Mouse (Mus musculus) heart, adult 2 months (tissue): Measurements from ENCODE around the gene Ufc1. TPM values are rescaled to one million over a fixed set of nuclear protein-coding genes. Genes with fewer than 3 reads are reported as not detected.
"Not testable (repeated sequence)": the region's sequence is repeated elsewhere in the genome, so short reads cannot be mapped to it uniquely, and the experiment has no call there.

Experiments used
- DNase-seq, 2 experiments: peaks; one replicate each; pipeline ENCODE4 v3.0.0; 2021
- H3K27ac ChIP-seq: fragments of 200-600 bp; 2 replicates; pipeline ENCODE4 v1.8.1; 2022
- H3K27me3 ChIP-seq: fragments of 200-500 bp; 2 replicates; pipeline ENCODE4 v1.6.1; 2012; ENCODE audit warnings: mild to moderate bottlenecking, low read length, inconsistent platforms, mixed read lengths; ENCODE audit not compliant: control insufficient read depth, insufficient read depth
- H3K36me3 ChIP-seq: fragments of 200-500 bp; 2 replicates; pipeline ENCODE4 v1.6.1; 2012; ENCODE audit warnings: low read length, inconsistent platforms; ENCODE audit not compliant: control insufficient read depth, insufficient read depth
- H3K4me1 ChIP-seq: fragments of 200-500 bp; 2 replicates; pipeline ENCODE4 v1.6.1; 2011; ENCODE audit warnings: low read length; ENCODE audit not compliant: control insufficient read depth, insufficient read depth
- H3K4me3 ChIP-seq: fragments of 200-600 bp; 2 replicates; pipeline ENCODE4 v1.8.1; 2022
- H3K79me2 ChIP-seq: fragments of 200-500 bp; replicated peaks from 2 replicates; pipeline ENCODE4 v1.6.1; 2012; ENCODE audit warnings: mild to moderate bottlenecking, inconsistent platforms, low read length, moderate library complexity, mixed read lengths; ENCODE audit not compliant: control insufficient read depth, insufficient read depth
- H3K9ac ChIP-seq: fragments of 200-500 bp; 2 replicates; pipeline ENCODE4 v1.6.1; 2012; ENCODE audit warnings: low read depth, mild to moderate bottlenecking, control low read depth, inconsistent platforms, low read length, mixed read lengths
- CTCF ChIP-seq: fragments of 200-600 bp; IDR thresholded peaks from 2 replicates; pipeline ENCODE4 v1.8.1; 2022; ENCODE audit warnings: antibody characterized with exemption, mild to moderate bottlenecking, moderate library complexity
- EP300 ChIP-seq: fragments of 200-500 bp; IDR thresholded peaks from 2 replicates; pipeline ENCODE4 v1.6.1; 2011; ENCODE audit warnings: low read depth, low read length, control low read depth; ENCODE audit not compliant: insufficient read depth
- POLR2A ChIP-seq: fragments of 200-500 bp; IDR thresholded peaks from 2 replicates; pipeline ENCODE4 v1.6.1; 2011; ENCODE audit warnings: mild to moderate bottlenecking, low read depth, low read length, control low read depth; ENCODE audit not compliant: insufficient read depth
- WGBS: fragments of 180-500 bp; shearing (Covaris S2); methylation state at CpG from one replicate; pipeline ENCODE4 v1.1.7; 2018; 5-methylcytosine and 5-hydroxymethylcytosine counted together
- intact Hi-C: fragments of 180-260 bp; cut with DNase I; formaldehyde crosslinking; loops from one replicate; pipeline ENCODE4 v1.15.1; 2025
- polyA plus RNA-seq: library from polyadenylated mRNA; depleted of rRNA; stranded (reverse); fragments of >200 nt; gene quantifications from 2 replicates; pipeline ENCODE4 v1.2.3, GENCODE M21; 2012
- total RNA-seq, 2 experiments: library from RNA; stranded (reverse); gene quantifications; 2 replicates each; pipeline ENCODE4 v1.2.3; 2021

Ufc1 gene
- total and polyA plus RNA-seq, 3 experiments = 29.7 to 93.5 (median 80.5) TPM

DNA sequence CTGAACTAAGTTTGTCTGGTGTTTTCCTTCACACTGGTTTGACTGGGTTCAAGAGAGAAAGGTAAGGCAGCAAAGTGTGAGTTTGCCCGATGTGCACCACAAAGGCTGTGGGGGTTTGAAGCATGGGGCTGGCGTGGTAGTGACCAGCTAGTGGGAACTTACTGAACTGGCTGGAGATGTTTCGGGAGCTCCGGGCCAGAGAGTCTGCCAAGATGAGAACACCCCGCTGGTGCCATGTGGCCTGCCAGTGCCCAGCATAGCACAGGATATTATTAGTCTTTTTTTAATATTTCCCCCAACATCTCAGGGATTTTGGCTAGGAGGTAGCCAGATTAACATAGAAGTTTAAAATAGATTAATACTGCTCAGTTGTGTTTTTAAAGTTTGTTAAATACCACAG, 25.3 kb upstream of the Ufc1 start:
- Histone ChIP-seq H3K79me2 (no peaks in the 10 kb centered on the region), H3K4me3 (no peak overlapping the region), H3K9ac (no peak overlapping the region), H3K27ac (no peak overlapping the region), H3K27me3 (no peaks in the 10 kb centered on the region), H3K36me3 (no peaks in the 10 kb centered on the region), H3K4me1 (no peaks in the 10 kb centered on the region)
- WGBS = 21% methylated on average over 5 of the region's 5 CpGs
- DNase-seq = no peak
- intact Hi-C loops = loop anchor here (5.0 kb wide), 1 partner anchor 247 kb away; no protein-coding TSS in a partner anchor
- TF ChIP-seq EP300 (no peak), CTCF (no peak), POLR2A (0 out of 2 replicates have a peak, but pooled peaks have one; percentile 14)

DNA sequence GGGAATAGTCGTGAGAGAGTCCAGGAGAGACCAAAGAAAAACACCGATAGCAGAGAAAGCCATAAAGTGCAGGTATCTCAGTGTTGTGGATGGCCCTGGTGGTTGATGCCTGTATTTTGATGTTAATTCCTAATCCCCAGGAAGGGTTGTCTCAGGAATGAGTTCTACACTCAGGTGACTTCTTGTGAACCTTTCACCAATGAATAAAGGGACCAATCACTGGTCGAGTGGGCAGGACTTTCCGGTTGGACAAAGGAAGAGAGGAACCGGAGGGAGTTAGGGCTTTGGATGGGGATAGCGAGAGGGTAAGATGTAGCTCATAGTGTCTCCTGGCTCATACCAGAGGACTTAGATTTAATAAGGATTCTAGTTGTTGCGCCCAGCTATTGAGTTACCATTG, 24.9 kb upstream of the Ufc1 start:
- no peak overlapping the region for H3K27ac ChIP-seq
- H3K4me1 ChIP-seq = no peaks in the 10 kb centered on the region
- no peaks in the 10 kb centered on the region for H3K27me3 ChIP-seq
- 20% methylated on average over 7 of the region's 7 CpGs for WGBS
- H3K36me3 ChIP-seq = no peaks in the 10 kb centered on the region
- intact Hi-C loops = loop anchor here (5.0 kb wide), 1 partner anchor 248 kb away; no protein-coding TSS in a partner anchor
- H3K9ac ChIP-seq = no peak overlapping the region
- no peaks in the 10 kb centered on the region for H3K79me2 ChIP-seq
- no peak for DNase-seq
- no peak overlapping the region for H3K4me3 ChIP-seq
- TF ChIP-seq CTCF (no peak), EP300 (no peak), POLR2A (no peak)

DNA sequence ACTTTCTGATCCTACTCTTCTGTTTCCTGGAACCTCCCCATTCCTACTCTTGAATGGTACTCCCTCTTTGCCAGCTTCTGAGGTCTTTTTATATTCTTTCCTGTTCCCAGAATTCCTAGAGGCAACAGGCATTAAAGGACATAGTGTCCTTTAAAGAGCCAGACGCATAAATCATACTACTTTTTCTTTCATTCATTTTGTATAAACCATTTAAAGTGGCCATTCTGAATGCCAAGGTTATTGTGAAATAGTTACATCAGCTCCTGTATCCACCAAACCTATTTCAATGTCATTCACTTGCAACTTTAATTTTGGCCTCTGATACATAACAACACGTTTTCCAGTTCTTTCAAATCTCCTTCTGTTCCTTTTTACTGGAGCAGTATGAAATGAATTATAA, 14.5 kb upstream of the Ufc1 start:
- TF ChIP-seq POLR2A (no peak), CTCF (no peak), EP300 (no peak)
- intact Hi-C loops = no loop called here
- Histone ChIP-seq H3K79me2 (no peaks in the 10 kb centered on the region), H3K4me3 (no peak overlapping the region), H3K4me1 (no peaks in the 10 kb centered on the region), H3K27me3 (no peaks in the 10 kb centered on the region), H3K9ac (no peak overlapping the region), H3K36me3 (no peaks in the 10 kb centered on the region), H3K27ac (no peak overlapping the region)
- DNase-seq = no peak
- WGBS = 61% methylated on average over 2 of the region's 2 CpGs

DNA sequence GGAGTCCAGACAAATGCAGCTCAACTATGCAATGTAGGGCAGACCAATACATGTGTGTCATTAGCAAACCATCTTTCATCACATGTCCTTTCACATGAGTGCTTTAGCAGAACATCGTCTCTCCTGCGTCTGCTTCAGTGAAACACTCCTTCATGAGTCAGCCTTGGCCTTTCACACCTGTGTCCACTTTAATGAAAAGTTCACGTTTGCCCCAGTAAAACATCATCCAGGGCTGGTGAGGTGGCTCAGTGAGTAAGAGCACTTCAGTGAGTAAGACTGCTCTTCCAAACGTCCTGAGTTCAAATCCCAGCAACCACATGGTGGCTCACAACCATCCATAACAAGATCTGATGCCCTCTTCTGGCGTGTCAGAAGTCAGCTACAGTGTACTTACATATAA, 11.3 kb upstream of the Ufc1 start:
- 0 out of 2 replicates have a peak, but pooled peaks have one; percentile 8 for TF ChIP-seq CTCF
- WGBS = 68% methylated on average over 5 of the region's 5 CpGs
- not testable (repeated sequence) for H3K27ac ChIP-seq

DNA sequence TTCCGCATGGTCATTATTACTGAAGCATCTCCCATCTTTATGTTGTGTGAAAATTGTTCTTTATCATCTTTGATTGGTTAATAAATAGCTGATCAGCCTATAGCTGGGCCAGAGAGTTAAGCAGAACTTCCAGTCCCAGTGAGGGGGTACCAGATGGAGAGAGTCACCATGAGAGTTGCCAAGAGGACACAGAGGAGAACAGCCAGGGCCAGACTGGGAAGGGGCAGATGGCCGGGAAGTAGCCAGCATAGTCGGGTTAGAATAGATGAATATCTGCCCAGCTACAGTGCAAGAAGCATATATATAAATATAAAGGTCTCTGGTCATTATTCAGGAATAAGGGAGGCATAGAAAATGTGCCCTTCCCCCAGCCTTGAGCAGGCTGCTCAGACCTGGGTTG, 3.4 kb upstream of the Ufc1 start:
- Histone ChIP-seq H3K4me1 (peaks cover 2% of the 10 kb centered on the region), H3K79me2 (0 out of 2 replicates have a peak, but pooled peaks cover 3% of the 10 kb centered on the region), H3K27me3 (no peaks in the 10 kb centered on the region), H3K36me3 (peaks cover 6% of the 10 kb centered on the region; the same call in 1 of the 2 replicates), H3K4me3 (no peak overlapping the region), H3K27ac (no peak overlapping the region), H3K9ac (no peak overlapping the region)
- 57% methylated on average over 3 of the region's 3 CpGs for WGBS
- DNase-seq = no peak
- no peak for TF ChIP-seq EP300
- TF ChIP-seq POLR2A = no peak
- TF ChIP-seq CTCF = no peak
- intact Hi-C loops = no loop called here

More for the DNA sequence above, 11.3 kb upstream of the Ufc1 start:
- H3K27me3 ChIP-seq, intact Hi-C loops, H3K36me3 ChIP-seq, H3K9ac ChIP-seq, H3K4me3 ChIP-seq, H3K79me2 ChIP-seq, H3K4me1 ChIP-seq, DNase-seq: not testable (repeated sequence)

DNA sequence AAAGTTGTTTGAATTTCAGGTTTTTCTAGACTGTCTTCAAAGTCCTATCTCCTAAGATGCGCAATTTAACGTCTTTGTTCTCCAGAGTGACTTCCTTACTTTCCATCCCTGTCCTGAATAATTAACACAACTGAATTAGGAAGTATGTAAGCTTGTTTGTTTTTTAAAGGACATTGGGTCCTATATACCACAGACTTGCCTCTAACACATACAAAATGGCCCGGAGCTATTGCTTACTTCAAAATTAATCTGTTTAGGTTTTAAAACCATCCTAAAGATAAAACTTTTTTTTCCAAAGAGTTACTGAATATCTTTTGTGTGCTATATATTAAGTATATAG, 209 bp upstream of the Ufc1 start:
- DNase-seq = no peak
- WGBS = 8% methylated on average over 3 of the region's 3 CpGs
- Histone ChIP-seq H3K4me1 (peaks cover 2% of the 10 kb centered on the region), H3K27ac (peak overlapping the region; percentile 97), H3K36me3 (peaks cover 6% of the 10 kb centered on the region; the same call in 1 of the 2 replicates), H3K27me3 (no peaks in the 10 kb centered on the region), H3K9ac (peak overlapping the region; percentile 79; the same call in 1 of the 2 replicates), H3K4me3 (peak overlapping the region; percentile 81), H3K79me2 (0 out of 2 replicates have a peak, but pooled peaks cover 3% of the 10 kb centered on the region)
- intact Hi-C loops = loop anchor here (2.0 kb wide), 1 partner anchor 34 kb away; the partner anchor contains the start of gene Dedd
- TF ChIP-seq EP300 (no peak), POLR2A (no peak), CTCF (no peak)
